Mouse (Mus musculus): ENCODE results near the gene Sorcs3.

Sorcs3 gene

GRCm38 (mm10) chr19:48524527-48525214 is 318.8 kb downstream of the Sorcs3 start:
- DNase-seq (ENCODE audit: low spot score): no peak

- no peak for DNase-seq (ENCODE audit: low spot score)
Observed at GRCm38 (mm10) chr19:48533582-48533981, 327.8 kb downstream of the Sorcs3 start.

DNA sequence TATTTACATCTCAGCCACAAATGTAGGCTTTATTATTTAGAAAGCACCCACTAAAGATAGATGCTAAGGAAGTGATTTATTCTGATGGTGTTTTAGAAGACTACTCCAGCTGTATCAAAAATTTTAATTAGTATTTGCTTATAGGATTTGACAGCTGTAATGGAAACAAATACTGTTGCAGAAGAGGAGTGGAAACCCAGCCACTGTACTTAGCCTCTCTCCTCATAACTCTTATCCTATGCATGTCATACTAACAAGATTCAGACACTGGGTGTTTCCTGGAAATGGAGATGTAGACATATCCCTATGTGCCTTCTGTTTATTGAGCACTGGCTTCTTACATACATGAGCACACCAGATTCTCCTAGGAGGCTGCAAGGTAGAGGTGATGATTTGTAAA is 338.5 kb downstream of the Sorcs3 start:
- no peak for DNase-seq (ENCODE audit: low spot score)

DNA sequence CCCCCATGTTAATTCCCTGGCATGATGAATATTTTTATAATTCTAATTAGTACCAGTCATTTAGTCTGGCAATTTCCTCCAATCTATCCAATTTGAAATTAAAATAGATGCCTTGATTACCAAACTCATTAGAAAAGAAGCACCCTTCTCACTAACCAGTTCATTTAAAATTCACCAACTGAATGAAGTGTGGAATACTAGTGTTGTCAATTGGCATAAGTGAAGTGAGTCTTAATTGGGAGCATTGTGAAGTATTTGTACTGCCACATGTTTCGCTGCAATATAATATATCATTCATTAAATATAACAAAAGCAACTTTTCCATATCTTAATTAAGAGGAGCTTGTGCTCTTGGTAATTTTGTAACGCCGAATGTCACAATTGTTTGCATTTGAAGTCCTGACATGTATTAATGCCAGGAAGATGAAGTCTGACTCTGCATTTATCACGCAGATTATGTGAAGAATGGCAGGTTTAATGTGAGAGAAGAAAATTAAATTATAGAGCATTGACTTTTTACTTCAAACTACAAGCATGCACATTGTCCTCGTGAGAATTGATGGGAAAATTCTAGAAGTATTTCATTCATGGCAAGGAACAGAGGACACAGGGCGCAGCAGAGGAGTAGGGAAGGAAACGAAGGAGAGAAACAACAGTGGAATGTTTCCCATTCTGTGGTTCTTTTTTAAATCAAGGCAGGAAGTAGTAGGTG is 339.8 kb downstream of the Sorcs3 start:
- no peak for DNase-seq (ENCODE audit: low spot score)

DNA sequence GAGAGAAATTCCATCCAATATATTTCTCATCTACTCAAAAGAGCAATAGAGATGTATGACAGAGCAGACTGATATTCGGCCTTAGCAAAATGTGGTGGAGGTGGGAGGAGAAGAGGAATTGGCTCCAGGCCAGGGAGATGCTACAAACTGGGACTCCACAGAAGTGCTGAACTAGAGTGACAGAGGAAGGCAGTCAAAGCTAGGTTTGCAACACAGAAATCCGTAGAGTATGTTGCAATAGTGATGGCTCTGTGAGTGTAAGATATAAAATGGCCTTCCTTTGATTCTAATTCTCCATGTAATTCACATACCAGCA is 340.3 kb downstream of the Sorcs3 start:
- DNase-seq (ENCODE audit: low spot score): no peak

DNA sequence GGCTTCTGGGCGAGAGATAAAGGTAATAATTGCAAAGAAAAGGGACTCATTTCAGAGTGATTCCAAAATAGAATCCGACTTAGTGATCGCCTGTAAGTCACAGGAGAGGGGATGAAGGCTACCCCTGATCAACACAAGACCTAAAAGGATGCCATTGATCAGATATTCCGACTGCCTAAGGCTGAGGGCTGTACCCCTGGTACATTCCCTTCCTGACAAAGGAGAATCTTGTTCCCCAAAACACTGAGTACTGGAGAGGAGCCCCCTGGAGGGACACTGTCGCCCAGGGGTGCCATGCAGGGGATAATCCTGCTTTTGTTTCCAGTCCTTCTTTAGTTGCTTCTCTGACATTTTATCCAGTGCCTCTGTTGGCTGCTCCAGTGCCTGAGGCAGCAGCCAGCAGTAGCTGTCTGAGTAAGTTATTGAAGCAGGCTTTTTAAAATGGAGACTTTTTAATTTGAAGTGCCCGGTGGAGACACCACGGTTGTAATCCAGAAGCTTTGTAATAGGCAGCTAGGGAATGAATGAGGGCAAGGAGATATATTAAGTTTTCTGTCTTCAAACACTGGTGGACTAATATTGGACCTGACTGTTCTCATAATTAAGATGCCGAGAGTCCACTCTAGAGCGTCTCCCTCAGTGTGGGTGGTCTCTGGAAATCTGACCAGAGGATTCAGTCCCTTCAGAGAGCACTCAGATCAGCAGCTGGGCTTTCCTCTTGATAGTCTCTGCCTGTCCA is 342.5 kb downstream of the Sorcs3 start:
- no peak for DNase-seq (ENCODE audit: low spot score)

DNA sequence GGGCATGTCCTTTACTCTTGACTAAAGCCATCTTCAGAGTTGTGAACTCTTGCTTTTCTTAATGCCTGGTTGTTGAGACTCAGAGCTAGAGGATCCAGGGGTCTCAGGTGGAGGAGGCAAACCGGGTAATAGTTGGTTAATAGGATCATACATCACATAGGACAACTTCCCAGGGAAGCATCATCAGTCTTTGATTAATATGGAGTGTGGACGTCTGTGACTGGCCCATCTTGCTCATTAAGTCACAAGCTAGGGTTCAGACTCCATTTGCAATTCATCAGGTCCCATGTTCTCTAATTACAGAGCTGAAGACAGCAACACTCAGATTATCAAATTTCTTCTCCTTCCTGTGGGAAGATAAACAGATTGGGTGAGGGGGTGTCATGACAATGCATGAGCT is 353.6 kb downstream of the Sorcs3 start:
- DNase-seq (ENCODE audit: low spot score): no peak

- no peak for DNase-seq (ENCODE audit: low spot score)
Observed at GRCm38 (mm10) chr19:48575736-48576135, 369.9 kb downstream of the Sorcs3 start.

GRCm38 (mm10) chr19:48577169-48577568 is 371.3 kb downstream of the Sorcs3 start:
- DNase-seq (ENCODE audit: low spot score): no peak

GRCm38 (mm10) chr19:48584938-48585560 is 379.2 kb downstream of the Sorcs3 start:
- DNase-seq (ENCODE audit: low spot score): no peak

- no peak for DNase-seq (ENCODE audit: low spot score)
Observed at GRCm38 (mm10) chr19:48616951-48617350, 411.1 kb downstream of the Sorcs3 start.

- DNase-seq (ENCODE audit: low spot score): no peak
Observed at GRCm38 (mm10) chr19:48630671-48631327, 425.0 kb downstream of the Sorcs3 start.

GRCm38 (mm10) chr19:48642566-48642965 is 436.7 kb downstream of the Sorcs3 start:
- DNase-seq (ENCODE audit: low spot score): no peak

DNA sequence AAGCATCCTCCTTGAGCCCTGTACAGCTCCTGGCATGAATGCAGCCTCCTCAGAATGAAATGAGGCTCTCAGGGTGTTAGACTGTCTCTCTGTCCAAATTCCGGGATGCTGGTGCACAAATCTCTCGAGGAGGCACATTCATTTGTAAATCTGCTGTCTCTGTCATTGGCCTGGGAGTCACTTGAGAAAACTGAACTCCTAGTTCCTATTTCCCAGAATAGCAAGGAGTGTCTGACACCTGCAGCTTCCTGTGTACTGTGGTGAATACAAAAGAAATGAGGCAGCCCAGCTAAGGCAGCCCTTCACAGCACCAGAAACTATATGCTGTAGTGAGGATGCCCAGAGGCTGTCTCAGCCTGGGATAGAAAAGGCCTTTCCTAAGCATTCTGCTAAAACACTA is 444.1 kb downstream of the Sorcs3 start:
- no peak for DNase-seq (ENCODE audit: low spot score)

DNA sequence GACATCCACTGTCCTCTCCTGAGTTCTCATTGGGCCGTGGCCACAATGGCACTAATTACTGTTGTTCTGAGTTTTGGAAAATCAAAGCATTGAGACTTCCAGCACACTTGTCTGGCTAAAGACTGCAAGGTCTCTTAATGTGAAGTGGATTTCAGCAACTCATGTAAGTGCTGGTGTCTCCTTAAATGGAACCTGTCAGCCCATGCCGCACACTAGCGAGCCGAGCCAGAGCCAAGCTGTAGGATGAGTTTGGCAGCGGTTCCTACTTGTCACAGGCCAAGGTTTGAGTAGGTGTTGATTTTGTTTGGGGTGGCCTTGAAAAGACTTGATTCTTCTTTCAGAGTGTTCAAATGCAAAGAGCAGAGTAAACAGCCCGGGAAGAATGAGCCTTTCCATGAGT is 445.8 kb downstream of the Sorcs3 start:
- no peak for DNase-seq (ENCODE audit: low spot score)

GRCm38 (mm10) chr19:48660201-48660600 is 454.4 kb downstream of the Sorcs3 start:
- no peak for DNase-seq (ENCODE audit: low spot score)

DNA sequence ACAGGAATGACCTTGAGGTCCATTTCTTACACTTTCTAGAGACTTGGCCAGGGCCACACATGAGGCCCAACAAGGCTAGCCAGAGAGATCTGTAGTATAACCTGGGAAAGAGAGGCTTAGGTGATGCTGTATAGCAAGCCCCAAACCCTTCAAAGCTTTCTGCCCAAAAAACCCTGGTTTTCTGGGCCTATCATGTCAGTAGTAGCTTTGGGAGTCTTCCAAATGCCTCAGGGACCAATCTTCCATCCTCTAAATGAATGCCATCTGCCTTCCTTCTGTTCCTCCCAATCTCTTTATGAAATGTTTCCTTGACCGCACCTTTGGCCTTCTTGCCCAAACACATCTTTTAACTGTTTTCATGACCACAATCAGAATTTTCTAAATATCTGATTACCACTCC is 474.1 kb downstream of the Sorcs3 start:
- DNase-seq (ENCODE audit: low spot score): no peak

GRCm38 (mm10) chr19:48682485-48682884 is 476.7 kb downstream of the Sorcs3 start:
- no peak for DNase-seq (ENCODE audit: low spot score)

- no peak for DNase-seq (ENCODE audit: low spot score)
Observed at GRCm38 (mm10) chr19:48686369-48686768, 480.5 kb downstream of the Sorcs3 start.

DNA sequence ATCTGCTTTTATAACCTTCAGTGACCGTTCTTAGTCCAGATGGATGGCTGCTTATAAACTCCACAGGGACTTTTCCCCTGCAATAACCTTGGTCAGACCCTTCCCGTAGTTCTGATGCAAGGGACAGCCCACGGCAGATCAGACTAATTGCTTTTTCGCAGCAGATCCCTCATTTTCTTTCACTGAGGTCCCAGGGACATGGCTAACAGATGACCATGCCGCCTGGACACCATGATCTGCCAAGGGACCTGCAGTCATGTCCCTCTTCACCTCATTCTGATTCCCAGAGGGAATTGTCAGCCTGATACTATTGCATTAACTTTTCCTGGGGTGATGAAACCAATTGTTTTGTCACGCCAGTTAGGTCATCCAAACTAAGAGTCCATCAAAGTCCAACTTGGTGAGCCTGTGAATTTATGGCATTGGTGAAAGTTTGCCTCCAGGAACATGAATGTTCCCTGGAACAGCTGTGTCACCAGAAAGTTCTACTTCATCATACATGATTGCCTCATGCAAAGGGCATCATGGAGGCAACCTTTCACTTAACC is 494.4 kb downstream of the Sorcs3 start:
- DNase-seq (ENCODE audit: low spot score): no peak

DNA sequence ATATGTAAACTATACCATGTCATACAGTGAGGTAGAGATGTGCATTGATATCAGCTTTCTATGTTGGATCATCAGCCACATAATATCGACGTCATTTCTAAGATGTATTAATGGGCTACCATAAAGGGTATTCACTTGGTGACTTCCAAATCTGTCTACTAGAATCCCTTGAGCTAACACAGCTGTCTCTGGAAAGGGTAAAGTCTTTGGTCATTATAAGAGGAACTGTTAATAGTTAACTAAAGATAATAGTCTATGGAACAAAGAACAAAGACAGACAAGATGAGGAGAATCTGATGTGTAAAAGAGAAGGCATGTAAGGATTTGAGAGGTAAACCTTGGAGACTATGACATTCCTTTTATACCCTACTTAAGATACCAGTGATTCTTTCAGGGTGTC is 497.9 kb downstream of the Sorcs3 start:
- no peak for DNase-seq (ENCODE audit: low spot score)

Data from urinary bladder, postnatal 14 days (tissue).